Mouse (Mus musculus): ENCODE data around the gene P4ha3. TPM values are rescaled to one million over a fixed set of nuclear protein-coding genes. Genes with fewer than 3 reads are reported as not detected.

P4ha3 gene
- polyA plus RNA-seq, 1 experiment: 0.41 TPM

GRCm38 (mm10) chr7:100316924-100317323, 31.6 kb downstream of the P4ha3 start:
- 88% methylated on average over 8 of the region's 8 CpGs for WGBS
- no peaks in the 10 kb centered on the region for H3K4me1 ChIP-seq (ENCODE audit: control insufficient read depth, insufficient read depth, insufficient read length, low read length)
- no peak overlapping the region for H3K27ac ChIP-seq (ENCODE audit: insufficient read depth, low read depth, low read length)
- H3K27me3 ChIP-seq (ENCODE audit: control insufficient read depth, insufficient read depth, low read length): peaks cover 3% of the 10 kb centered on the region; the same call in 1 of the 2 replicates
- no peak overlapping the region for H3K4me3 ChIP-seq (ENCODE audit: low read depth, low read length)
- TF ChIP-seq POLR2A (IDR thresholded peaks at IDR 0.05; ENCODE audit: low read depth, low read length): no peak
- no peaks in the 10 kb centered on the region for H3K36me3 ChIP-seq (ENCODE audit: control insufficient read depth, insufficient read depth, low read length)

- no peak overlapping the region for H3K4me3 ChIP-seq (ENCODE audit: low read depth, low read length)
- peaks cover 3% of the 10 kb centered on the region; the same call in 1 of the 2 replicates for H3K27me3 ChIP-seq (ENCODE audit: control insufficient read depth, insufficient read depth, low read length)
- 96% methylated on average over 5 of the region's 5 CpGs for WGBS
- no peaks in the 10 kb centered on the region for H3K36me3 ChIP-seq (ENCODE audit: control insufficient read depth, insufficient read depth, low read length)
- no peak overlapping the region for H3K27ac ChIP-seq (ENCODE audit: insufficient read depth, low read depth, low read length)
- no peaks in the 10 kb centered on the region for H3K4me1 ChIP-seq (ENCODE audit: control insufficient read depth, insufficient read depth, insufficient read length, low read length)
- no peak for TF ChIP-seq POLR2A (IDR thresholded peaks at IDR 0.05; ENCODE audit: low read depth, low read length)
- no peak for TF ChIP-seq CTCF (IDR thresholded peaks at IDR 0.05; ENCODE audit: extremely low read depth, insufficient read length, insufficient replicate concordance, low read depth, low read length)
These were observed 32.2 kb downstream of the P4ha3 start for GRCm38 (mm10) chr7:100317534-100317933.

GRCm38 (mm10) chr7:100323721-100324120, 38.4 kb downstream of the P4ha3 start:
- TF ChIP-seq POLR2A (IDR thresholded peaks at IDR 0.05; ENCODE audit: low read depth, low read length) (no peak), CTCF (IDR thresholded peaks at IDR 0.05; ENCODE audit: extremely low read depth, insufficient read length, insufficient replicate concordance, low read depth, low read length) (no peak)
- Histone ChIP-seq H3K27ac (ENCODE audit: insufficient read depth, low read depth, low read length) (no peak overlapping the region), H3K36me3 (ENCODE audit: control insufficient read depth, insufficient read depth, low read length) (peaks cover 6% of the 10 kb centered on the region), H3K4me3 (ENCODE audit: low read depth, low read length) (no peak overlapping the region), H3K4me1 (ENCODE audit: control insufficient read depth, insufficient read depth, insufficient read length, low read length) (no peaks in the 10 kb centered on the region), H3K27me3 (ENCODE audit: control insufficient read depth, insufficient read depth, low read length) (peaks cover 3% of the 10 kb centered on the region; the same call in 1 of the 2 replicates)
- WGBS: 30% methylated on average over 3 of the region's 3 CpGs

GRCm38 (mm10) chr7:100325482-100325881, 40.2 kb downstream of the P4ha3 start:
- Histone ChIP-seq H3K4me1 (ENCODE audit: control insufficient read depth, insufficient read depth, insufficient read length, low read length) (no peaks in the 10 kb centered on the region), H3K4me3 (ENCODE audit: low read depth, low read length) (no peak overlapping the region), H3K27me3 (ENCODE audit: control insufficient read depth, insufficient read depth, low read length) (peaks cover 3% of the 10 kb centered on the region; the same call in 1 of the 2 replicates), H3K27ac (ENCODE audit: insufficient read depth, low read depth, low read length) (no peak overlapping the region), H3K36me3 (ENCODE audit: control insufficient read depth, insufficient read depth, low read length) (peaks cover 12% of the 10 kb centered on the region)
- WGBS: 71% methylated on average over 6 of the region's 6 CpGs
- TF ChIP-seq POLR2A (IDR thresholded peaks at IDR 0.05; ENCODE audit: low read depth, low read length): no peak
- TF ChIP-seq CTCF (IDR thresholded peaks at IDR 0.05; ENCODE audit: extremely low read depth, insufficient read length, insufficient replicate concordance, low read depth, low read length): peak; percentile 60; the same call in 1 of the 2 replicates

- TF ChIP-seq CTCF (IDR thresholded peaks at IDR 0.05; ENCODE audit: extremely low read depth, insufficient read length, insufficient replicate concordance, low read depth, low read length) (no peak), POLR2A (IDR thresholded peaks at IDR 0.05; ENCODE audit: low read depth, low read length) (no peak)
- Histone ChIP-seq H3K4me3 (ENCODE audit: low read depth, low read length) (no peak overlapping the region), H3K27ac (ENCODE audit: insufficient read depth, low read depth, low read length) (no peak overlapping the region), H3K27me3 (ENCODE audit: control insufficient read depth, insufficient read depth, low read length) (no peaks in the 10 kb centered on the region), H3K4me1 (ENCODE audit: control insufficient read depth, insufficient read depth, insufficient read length, low read length) (no peaks in the 10 kb centered on the region), H3K36me3 (ENCODE audit: control insufficient read depth, insufficient read depth, low read length) (peaks cover 25% of the 10 kb centered on the region)
- 90% methylated on average over 7 of the region's 7 CpGs for WGBS
These were observed 42.2 kb downstream of the P4ha3 start for GRCm38 (mm10) chr7:100327514-100327913.

GRCm38 (mm10) chr7:100328636-100329035, 43.3 kb downstream of the P4ha3 start:
- TF ChIP-seq POLR2A (IDR thresholded peaks at IDR 0.05; ENCODE audit: low read depth, low read length): no peak
- TF ChIP-seq CTCF (IDR thresholded peaks at IDR 0.05; ENCODE audit: extremely low read depth, insufficient read length, insufficient replicate concordance, low read depth, low read length): no peak
- WGBS: 89% methylated on average over 4 of the region's 4 CpGs
- no peak overlapping the region for H3K27ac ChIP-seq (ENCODE audit: insufficient read depth, low read depth, low read length)
- H3K36me3 ChIP-seq (ENCODE audit: control insufficient read depth, insufficient read depth, low read length): peaks cover 29% of the 10 kb centered on the region
- no peaks in the 10 kb centered on the region for H3K4me1 ChIP-seq (ENCODE audit: control insufficient read depth, insufficient read depth, insufficient read length, low read length)
- no peaks in the 10 kb centered on the region for H3K27me3 ChIP-seq (ENCODE audit: control insufficient read depth, insufficient read depth, low read length)
- H3K4me3 ChIP-seq (ENCODE audit: low read depth, low read length): no peak overlapping the region

GRCm38 (mm10) chr7:100331269-100331668, 45.9 kb downstream of the P4ha3 start:
- 83% methylated on average over 3 of the region's 3 CpGs for WGBS
- peaks cover 50% of the 10 kb centered on the region for H3K36me3 ChIP-seq (ENCODE audit: control insufficient read depth, insufficient read depth, low read length)
- H3K4me1 ChIP-seq (ENCODE audit: control insufficient read depth, insufficient read depth, insufficient read length, low read length): no peaks in the 10 kb centered on the region
- H3K4me3 ChIP-seq (ENCODE audit: low read depth, low read length): no peak overlapping the region
- H3K27ac ChIP-seq (ENCODE audit: insufficient read depth, low read depth, low read length): no peak overlapping the region
- TF ChIP-seq POLR2A (IDR thresholded peaks at IDR 0.05; ENCODE audit: low read depth, low read length): no peak
- TF ChIP-seq CTCF (IDR thresholded peaks at IDR 0.05; ENCODE audit: extremely low read depth, insufficient read length, insufficient replicate concordance, low read depth, low read length): no peak
- H3K27me3 ChIP-seq (ENCODE audit: control insufficient read depth, insufficient read depth, low read length): no peaks in the 10 kb centered on the region

All from small intestine, adult 2 months (tissue).